Mouse (Mus musculus) heart, adult 2 months (tissue): ENCODE data around the gene Prkag2.
A peak's percentile ranks its signal among the peaks of the same experiment; 100 is the strongest.

ENCODE experiments used
- CTCF ChIP-seq: fragments of 200-600 bp; IDR thresholded peaks from 2 replicates; pipeline ENCODE4 v1.8.1; 2022; ENCODE audit warnings: antibody characterized with exemption, mild to moderate bottlenecking, moderate library complexity
- EP300 ChIP-seq: fragments of 200-500 bp; IDR thresholded peaks from 2 replicates; pipeline ENCODE4 v1.6.1; 2011; ENCODE audit warnings: low read depth, low read length, control low read depth; ENCODE audit not compliant: insufficient read depth
- POLR2A ChIP-seq: fragments of 200-500 bp; IDR thresholded peaks from 2 replicates; pipeline ENCODE4 v1.6.1; 2011; ENCODE audit warnings: mild to moderate bottlenecking, low read depth, low read length, control low read depth; ENCODE audit not compliant: insufficient read depth

DNA sequence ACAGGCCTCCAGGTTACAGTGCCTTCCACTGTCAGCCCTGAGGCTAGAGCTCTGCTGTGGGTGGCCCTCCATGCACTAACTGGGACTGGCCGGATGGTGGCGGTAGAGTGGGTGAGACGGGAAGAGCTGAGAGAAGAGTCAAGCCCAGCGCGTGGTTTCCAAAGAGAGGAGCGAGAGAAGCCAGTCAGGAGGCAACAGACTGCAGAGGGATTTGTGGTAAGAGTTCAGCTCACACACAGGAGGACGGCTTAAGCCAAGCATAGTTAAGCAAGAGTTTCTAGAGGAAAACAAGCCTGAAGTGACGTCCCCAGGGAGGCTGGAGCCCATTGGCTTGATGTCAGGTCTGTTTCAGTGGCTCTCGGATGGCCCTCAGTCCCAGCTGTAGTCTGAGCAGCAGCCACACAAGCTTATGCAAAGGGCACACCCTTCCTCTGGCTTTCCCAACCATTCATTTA lies 90.0 kb downstream of the Prkag2 start:
- TF ChIP-seq CTCF, result peak; percentile 96
- TF ChIP-seq POLR2A, result 0 out of 2 replicates have a peak, but pooled peaks have one; percentile 11
- TF ChIP-seq EP300, result peak; percentile 67
